Mouse (Mus musculus) lung, postnatal 0 days (tissue): ENCODE measurements around the gene Foxj2. TPM values are rescaled to one million over a fixed set of nuclear protein-coding genes. Genes with fewer than 3 reads are reported as not detected.

ENCODE experiments used
- ATAC-seq: fragments of 200-750 bp; cut with Nextera tagmentation; 2 replicates; pipeline ENCODE4 v1.8.0; 2017; ENCODE audit warnings: moderate library complexity
- DNase-seq: peaks from one replicate; pipeline ENCODE4 v3.0.0-alpha.2; 2016; ENCODE audit warnings: low spot score
- H3K27ac ChIP-seq: fragments of 300-500 bp; sonication (generic); 2 replicates; pipeline ENCODE4 v1.5.1; 2014; ENCODE audit warnings: antibody characterized with exemption, mild to moderate bottlenecking, low read length, mixed read lengths
- H3K27me3 ChIP-seq: fragments of 300-500 bp; sonication (generic); replicated peaks from 2 replicates; pipeline ENCODE4 v1.6.1; 2014; ENCODE audit warnings: low read length, mixed read lengths; ENCODE audit not compliant: insufficient read depth
- H3K36me3 ChIP-seq: fragments of 300-500 bp; sonication (generic); 2 replicates; pipeline ENCODE4 v1.6.1; 2014; ENCODE audit warnings: low read length, mixed read lengths; ENCODE audit not compliant: insufficient read depth
- H3K4me1 ChIP-seq: fragments of 300-500 bp; sonication (generic); 2 replicates; pipeline ENCODE4 v1.6.1; 2014; ENCODE audit warnings: antibody characterized with exemption, low read depth, low read length, mixed read lengths; ENCODE audit not compliant: insufficient read depth
- H3K4me2 ChIP-seq: fragments of 300-500 bp; sonication (generic); replicated peaks from 2 replicates; pipeline ENCODE4 v1.6.1; 2014; ENCODE audit warnings: low read depth, mild to moderate bottlenecking, low read length, moderate library complexity, mixed read lengths
- H3K4me3 ChIP-seq: fragments of 300-500 bp; sonication (generic); 2 replicates; pipeline ENCODE4 v1.5.1; 2014; ENCODE audit warnings: low read depth, low read length
- H3K9ac ChIP-seq: fragments of 300-500 bp; sonication (generic); replicated peaks from 2 replicates; pipeline ENCODE4 v1.6.1; 2014; ENCODE audit warnings: low read depth, mild to moderate bottlenecking
- H3K9me3 ChIP-seq: fragments of 300-500 bp; sonication (generic); 2 replicates; pipeline ENCODE4 v1.6.1; 2016; ENCODE audit warnings: low read length, mixed read lengths
- CTCF ChIP-seq: IDR thresholded peaks from 2 replicates; pipeline ENCODE4 v1.5.1; 2016; ENCODE audit warnings: antibody characterized with exemption, mild to moderate bottlenecking
- EP300 ChIP-seq: IDR thresholded peaks from 2 replicates; pipeline ENCODE4 v1.6.1; 2016; ENCODE audit warnings: antibody characterized with exemption, mild to moderate bottlenecking, control low read depth
- WGBS: fragments of 180-500 bp; shearing (Covaris S2); extraction: QIAGEN DNeasy Blood & Tissue Kit; methylation state at CpG from one replicate; pipeline ENCODE4 v1.1.7; 2014; 5-methylcytosine and 5-hydroxymethylcytosine counted together
- polyA plus RNA-seq: library from polyadenylated mRNA; unstranded; fragments of >200 nt; fragmentation: Nextera tagmentation; extraction: Ambion mirVana; gene quantifications from 2 replicates; pipeline ENCODE4 v1.2.1, GENCODE M21; 2015

Foxj2 gene
- polyA plus RNA-seq, 1 experiment from 2014 or later, result 5.5 TPM

GRCm38 (mm10) chr6:122862434-122862833 lies 42.7 kb downstream of the Foxj2 start:
- no peak overlapping the region for H3K9ac ChIP-seq
- WGBS, result 67% methylated on average over 6 of the region's 6 CpGs
- ATAC-seq, result no peak

GRCm38 (mm10) chr6:122862871-122863270 lies 43.2 kb downstream of the Foxj2 start:
- Histone ChIP-seq H3K27ac (no peak overlapping the region), H3K9ac (no peak overlapping the region), H3K4me3 (no peak overlapping the region), H3K27me3 (no peaks in the 10 kb centered on the region), H3K4me2 (no peak overlapping the region), H3K36me3 (no peaks in the 10 kb centered on the region), H3K9me3 (no peaks in the 10 kb centered on the region), H3K4me1 (no peaks in the 10 kb centered on the region)
- no peak for ATAC-seq
- WGBS, result 86% methylated on average over 1 of the region's 1 CpGs
- TF ChIP-seq CTCF (no peak), EP300 (no peak)
- peak; percentile 42 for DNase-seq

More at GRCm38 (mm10) chr6:122862434-122862833, 42.7 kb downstream of the Foxj2 start:
- Histone ChIP-seq H3K27ac (no peak overlapping the region), H3K27me3 (no peaks in the 10 kb centered on the region), H3K4me2 (no peak overlapping the region), H3K4me1 (no peaks in the 10 kb centered on the region), H3K9me3 (no peaks in the 10 kb centered on the region), H3K4me3 (no peak overlapping the region), H3K36me3 (no peaks in the 10 kb centered on the region)
- TF ChIP-seq CTCF, result peak; percentile 42
- TF ChIP-seq EP300, result no peak
- no peak for DNase-seq

GRCm38 (mm10) chr6:122867914-122868313 lies 48.2 kb downstream of the Foxj2 start:
- Histone ChIP-seq H3K27ac (no peak overlapping the region), H3K27me3 (no peaks in the 10 kb centered on the region), H3K36me3 (no peaks in the 10 kb centered on the region), H3K9ac (no peak overlapping the region), H3K4me1 (no peaks in the 10 kb centered on the region), H3K4me2 (no peak overlapping the region), H3K4me3 (no peak overlapping the region), H3K9me3 (no peaks in the 10 kb centered on the region)
- no peak for TF ChIP-seq EP300
- TF ChIP-seq CTCF, result peak; percentile 50
- WGBS, result 45% methylated on average over 4 of the region's 4 CpGs
- no peak for DNase-seq
- no peak for ATAC-seq

- ATAC-seq, result no peak
- Histone ChIP-seq H3K36me3 (no peaks in the 10 kb centered on the region), H3K9ac (no peak overlapping the region), H3K4me1 (no peaks in the 10 kb centered on the region), H3K4me3 (no peak overlapping the region), H3K27ac (no peak overlapping the region), H3K4me2 (no peak overlapping the region), H3K9me3 (no peaks in the 10 kb centered on the region), H3K27me3 (no peaks in the 10 kb centered on the region)
- 72% methylated on average over 11 of the region's 11 CpGs for WGBS
- TF ChIP-seq CTCF, result no peak
- no peak for TF ChIP-seq EP300
- peak; percentile 20 for DNase-seq
These were observed 50.1 kb downstream of the Foxj2 start for GRCm38 (mm10) chr6:122869846-122870245.

GRCm38 (mm10) chr6:122872800-122873199 lies 53.1 kb downstream of the Foxj2 start:
- no peak for TF ChIP-seq CTCF
- TF ChIP-seq EP300, result no peak
- 91% methylated on average over 5 of the region's 5 CpGs for WGBS
- no peak overlapping the region for H3K9ac ChIP-seq

GRCm38 (mm10) chr6:122873871-122874719 lies 54.4 kb downstream of the Foxj2 start, which contains the start of gene Necap1:
Gene Necap1, plus strand, starts transcription at chr6:122874474.
- Histone ChIP-seq H3K4me1 (peaks cover 4% of the 10 kb centered on the region; the same call in 1 of the 2 replicates), H3K27me3 (no peaks in the 10 kb centered on the region), H3K9me3 (no peaks in the 10 kb centered on the region), H3K4me3 (peak within 1 kb of the TSS; percentile 95), H3K4me2 (peak within 1 kb of the TSS; percentile 71), H3K9ac (peak within 1 kb of the TSS; percentile 77), H3K27ac (peak within 1 kb of the TSS; percentile 86), H3K36me3 (no peaks in the 10 kb centered on the region)
- DNase-seq (peak; percentile 97), ATAC-seq (peak; percentile 99)
- WGBS, result 7% methylated on average over 43 of the region's 43 CpGs
- TF ChIP-seq CTCF (peak; percentile 88), EP300 (peak; percentile 51; the same call in 1 of the 2 replicates)

More at GRCm38 (mm10) chr6:122872800-122873199, 53.1 kb downstream of the Foxj2 start:
- peak; percentile 43 for DNase-seq
- Histone ChIP-seq H3K27ac (no peak overlapping the region), H3K9me3 (no peaks in the 10 kb centered on the region), H3K27me3 (no peaks in the 10 kb centered on the region), H3K4me3 (no peak overlapping the region), H3K36me3 (no peaks in the 10 kb centered on the region), H3K4me1 (peaks cover 4% of the 10 kb centered on the region; the same call in 1 of the 2 replicates), H3K4me2 (no peak overlapping the region)
- ATAC-seq, result no peak
